Mouse (Mus musculus) CH12.LX (cell line): ENCODE data around the gene Nob1.

Source experiments
- CTCF ChIP-seq, 2 experiments: IDR thresholded peaks in 1 of 2; conservative IDR thresholded peaks in 1 of 2; 2 replicates each; pipeline ENCODE4 v1.5.1; 2011 to 2012; ENCODE audit warnings: low read depth in 2 of 2, low read length in 2 of 2, improper control_type of control experiment in 1 of 2, inconsistent platforms in 1 of 2, mild to moderate bottlenecking in 1 of 2, moderate library complexity in 1 of 2
- E2F4 ChIP-seq: IDR thresholded peaks from 2 replicates; pipeline ENCODE4 v1.6.1; 2011; ENCODE audit warnings: low read depth, low read length, improper control_type of control experiment; ENCODE audit not compliant: insufficient replicate concordance
- GABPA ChIP-seq: IDR thresholded peaks from 2 replicates; pipeline ENCODE4 v1.6.1; 2012; ENCODE audit warnings: low read depth, low read length, improper control_type of control experiment, inconsistent platforms; ENCODE audit not compliant: insufficient replicate concordance
- JUN ChIP-seq: IDR thresholded peaks from 2 replicates; pipeline ENCODE4 v1.6.1; 2011; ENCODE audit warnings: low read depth, mild to moderate bottlenecking, low read length, improper control_type of control experiment, moderate library complexity; ENCODE audit not compliant: insufficient read depth
- MXI1 ChIP-seq: IDR thresholded peaks from 2 replicates; pipeline ENCODE4 v1.6.1; 2011; ENCODE audit warnings: mild to moderate bottlenecking, low read depth, low read length, improper control_type of control experiment
- POLR2A ChIP-seq: IDR thresholded peaks from 2 replicates; pipeline ENCODE4 v1.6.1; 2011; ENCODE audit warnings: low read depth, mild to moderate bottlenecking, improper control_type of control experiment, low read length
- USF1 ChIP-seq: IDR thresholded peaks from 2 replicates; pipeline ENCODE4 v1.6.1; 2014; ENCODE audit warnings: low read depth, mild to moderate bottlenecking, inconsistent platforms, low read length, improper control_type of control experiment
- ZNF384 ChIP-seq: IDR thresholded peaks from 2 replicates; pipeline ENCODE4 v1.6.1; 2012; ENCODE audit warnings: low read depth, low read length, improper control_type of control experiment, inconsistent platforms

DNA sequence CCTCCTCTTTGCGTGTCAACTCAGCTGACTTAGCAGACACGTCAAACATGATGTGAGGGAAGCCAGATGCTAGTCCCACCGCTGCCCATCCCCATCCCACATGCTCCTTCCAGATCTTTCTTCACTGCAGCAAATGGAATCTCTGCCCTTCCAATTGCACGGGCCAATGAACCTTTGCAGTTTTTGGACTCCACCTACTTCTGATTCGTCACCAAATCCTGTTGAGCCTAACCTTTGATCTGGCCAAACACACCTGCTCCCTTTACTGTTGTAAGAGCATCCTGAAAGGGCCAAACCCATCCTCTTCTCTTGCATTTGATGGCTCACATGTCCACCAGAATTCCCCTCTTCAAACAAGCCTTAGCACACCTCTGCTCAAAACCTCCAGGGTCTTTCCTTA lies 40.2 kb downstream of the Nob1 start:
- no peak for TF ChIP-seq GABPA
- TF ChIP-seq E2F4 = no peak
- TF ChIP-seq JUN = no peak
- TF ChIP-seq USF1 = no peak
- no peak for TF ChIP-seq POLR2A
- TF ChIP-seq CTCF (conservative IDR thresholded peaks at IDR 0.05 in 1 of 2, IDR thresholded peaks at IDR 0.05 in 1 of 2; ENCODE audit: low read depth in 2 of 2, low read length in 2 of 2) = no peak
- no peak for TF ChIP-seq MXI1
- no peak for TF ChIP-seq ZNF384
